Mouse (Mus musculus) T-cell, adult 2 months (primary cell): ENCODE data around the gene Olfr1417.
A peak's percentile ranks its signal among the peaks of the same experiment; 100 is the strongest.
"Not testable (repeated sequence)": the region's sequence is repeated elsewhere in the genome, so short reads cannot be mapped to it uniquely, and the experiment has no call there.

Experiments used
- DNase-seq: peaks from one replicate; pipeline ENCODE4 v3.0.0; 2022; ENCODE audit warnings: low spot score

The Olfr1417 gene

DNA sequence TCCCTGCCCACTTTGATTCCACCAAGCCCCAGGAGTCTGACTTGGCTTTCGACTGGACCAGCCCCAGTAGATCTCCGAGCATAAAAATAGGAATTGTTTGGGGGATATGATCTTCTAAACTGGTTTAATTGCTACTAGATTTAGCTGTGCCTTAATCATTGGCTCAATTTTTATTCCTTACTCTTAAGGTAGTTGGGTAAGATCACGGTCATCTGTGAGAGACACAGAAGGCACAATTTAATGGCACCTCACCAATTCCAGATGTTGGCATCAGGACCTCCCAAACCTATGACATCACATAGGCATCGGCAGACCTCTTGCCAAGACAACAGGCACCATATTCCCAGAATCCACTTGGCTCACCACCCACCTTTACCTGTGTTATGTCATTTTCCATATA is at the start of gene Olfr1417:
Olfr1417 (minus strand) TSS at position 101 of the 400 bp plus-strand sequence.
- no peak for DNase-seq

DNA sequence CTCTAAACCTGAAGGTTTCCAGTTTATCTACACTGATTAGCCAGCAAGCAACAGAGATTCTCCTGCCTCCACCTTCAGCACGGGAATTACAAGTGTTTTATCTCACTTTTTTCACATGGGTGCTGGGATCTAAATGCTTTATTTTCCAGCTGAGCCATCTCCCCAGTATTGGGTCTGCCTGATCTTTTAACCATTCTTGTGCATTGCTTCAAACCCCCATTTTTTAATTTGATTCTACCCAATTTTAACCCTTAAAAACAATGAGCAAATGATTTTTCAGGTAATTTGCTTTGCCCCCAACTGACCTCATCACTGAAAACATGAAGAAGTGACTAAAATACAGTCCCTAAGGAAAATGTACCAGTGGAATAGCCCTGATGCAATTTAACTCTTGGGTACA is 47.2 kb upstream of the Olfr1417 start, which contains the start of gene Olfr1420:
Olfr1420 (plus strand) TSS at position 301 of the 400 bp plus-strand sequence.
- no peak for DNase-seq

DNA sequence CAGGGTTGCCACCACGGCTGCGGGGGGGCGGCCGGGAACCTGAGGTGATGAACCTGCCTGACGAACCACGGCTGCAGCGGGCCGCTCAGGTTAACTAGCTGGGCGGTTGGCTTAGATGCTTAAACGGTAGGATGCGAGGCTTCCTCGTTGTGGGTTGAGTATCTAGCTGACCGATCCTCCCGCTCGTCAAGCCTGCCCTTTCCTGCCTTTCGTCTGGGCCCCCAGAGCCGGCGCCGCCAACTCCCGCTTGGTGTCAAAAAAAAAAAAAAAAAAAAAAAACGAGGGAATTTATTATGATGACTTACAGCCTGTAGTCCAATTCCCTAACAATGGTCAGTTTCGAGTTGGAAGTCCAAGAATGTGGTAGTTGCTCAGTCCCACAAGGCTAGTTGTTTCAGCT is 39.4 kb upstream of the Olfr1417 start:
- DNase-seq = not testable (repeated sequence)

DNA sequence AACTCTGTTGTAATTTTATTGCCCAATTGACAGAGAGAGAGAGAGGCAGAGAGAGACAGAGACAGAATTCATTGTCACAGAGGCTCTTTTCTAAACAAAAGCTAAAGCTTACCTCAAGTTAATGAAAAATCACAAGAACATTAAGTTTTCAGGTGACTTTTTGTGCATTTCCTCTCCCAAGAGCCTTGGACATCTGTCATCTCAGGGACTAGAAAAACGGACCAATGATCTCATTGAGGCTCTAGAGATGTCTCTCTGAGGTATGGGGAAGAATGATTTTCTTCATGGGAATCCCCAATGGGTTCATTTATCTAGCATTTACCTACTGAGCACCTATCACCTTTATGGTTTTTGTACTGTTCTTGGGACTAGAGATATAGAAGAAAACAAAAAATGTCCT is 36.0 kb upstream of the Olfr1417 start, which contains the start of gene Olfr1419:
Olfr1419 (minus strand) TSS at position 101 of the 400 bp plus-strand sequence.
- no peak for DNase-seq

DNA sequence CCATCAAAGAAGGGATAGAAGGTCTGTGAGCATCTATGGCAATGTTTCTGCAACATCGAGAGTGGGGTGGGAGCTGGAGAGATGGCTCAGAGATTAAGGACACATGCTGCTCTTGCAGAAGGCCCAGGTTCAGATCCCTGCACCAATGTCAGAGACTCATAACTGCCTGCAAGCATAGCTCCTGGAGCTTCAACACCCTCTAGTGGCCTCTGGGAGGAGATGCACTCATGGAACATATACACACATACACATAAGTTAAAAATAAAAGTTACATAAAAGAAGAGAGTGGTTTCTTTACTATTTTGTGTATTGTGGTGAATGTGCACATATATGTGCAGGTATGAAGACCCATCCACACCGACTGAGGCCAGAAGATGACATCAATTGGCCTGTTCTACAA is 28.8 kb upstream of the Olfr1417 start:
- no peak for DNase-seq

DNA sequence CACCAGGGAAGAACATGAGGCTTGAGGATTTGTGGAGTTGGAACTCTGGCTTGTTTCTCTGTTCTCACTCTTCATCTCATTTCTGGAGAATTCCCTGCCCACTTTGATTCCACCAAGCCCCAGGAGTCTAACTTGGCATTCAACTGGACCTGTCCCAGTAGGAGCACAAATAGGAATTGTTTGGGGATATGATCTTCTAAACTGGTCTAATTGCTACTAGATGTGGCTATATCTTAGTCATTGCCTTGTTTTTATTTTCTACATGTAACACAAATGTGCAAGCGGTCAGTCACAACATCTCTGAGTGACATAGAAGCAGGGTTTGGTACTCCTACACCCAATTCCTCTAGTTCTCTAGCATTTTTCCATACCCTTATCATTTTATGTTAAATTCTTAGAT is 21.9 kb upstream of the Olfr1417 start, which contains the start of gene Olfr1418:
Olfr1418 (minus strand) TSS at position 101 of the 400 bp plus-strand sequence.
- no peak for DNase-seq

DNA sequence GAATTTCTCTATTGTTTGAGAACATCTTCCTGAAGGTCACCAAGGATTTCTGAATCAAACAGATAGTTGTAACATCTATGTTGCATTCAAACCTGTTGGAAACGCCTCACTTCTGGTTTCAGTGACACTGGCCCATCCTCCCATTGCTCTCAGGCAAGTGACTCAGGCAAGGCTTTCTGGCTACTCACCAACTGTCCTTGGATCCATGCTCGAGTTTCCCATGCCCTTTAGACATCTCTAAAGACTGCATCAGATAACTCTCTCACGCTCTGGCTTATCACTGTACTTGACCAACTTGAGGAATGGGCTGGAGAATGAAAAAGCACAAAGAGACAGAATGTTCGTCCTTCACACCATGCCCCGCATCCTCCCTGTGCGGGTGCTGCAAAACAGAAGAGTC is 17.5 kb upstream of the Olfr1417 start:
- DNase-seq = no peak

DNA sequence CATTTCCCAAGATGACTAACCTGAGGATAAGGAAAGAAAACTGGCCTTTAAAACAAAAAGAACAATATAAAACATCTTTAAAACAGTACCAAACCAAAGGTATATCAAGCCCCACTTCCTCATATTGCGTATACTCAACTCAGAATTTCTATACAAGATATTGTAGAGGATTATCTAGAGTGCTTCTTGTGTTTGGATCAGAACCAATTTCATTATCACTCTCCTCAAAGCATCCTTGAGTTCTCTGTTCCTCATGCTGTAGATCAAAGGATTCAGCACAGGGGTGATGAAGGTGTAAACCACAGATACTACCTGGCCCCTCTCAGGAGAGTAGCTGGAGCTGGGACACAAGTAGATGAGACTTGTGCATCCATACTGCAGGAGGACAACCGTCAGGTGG is 15.8 kb upstream of the Olfr1417 start:
- no peak for DNase-seq

DNA sequence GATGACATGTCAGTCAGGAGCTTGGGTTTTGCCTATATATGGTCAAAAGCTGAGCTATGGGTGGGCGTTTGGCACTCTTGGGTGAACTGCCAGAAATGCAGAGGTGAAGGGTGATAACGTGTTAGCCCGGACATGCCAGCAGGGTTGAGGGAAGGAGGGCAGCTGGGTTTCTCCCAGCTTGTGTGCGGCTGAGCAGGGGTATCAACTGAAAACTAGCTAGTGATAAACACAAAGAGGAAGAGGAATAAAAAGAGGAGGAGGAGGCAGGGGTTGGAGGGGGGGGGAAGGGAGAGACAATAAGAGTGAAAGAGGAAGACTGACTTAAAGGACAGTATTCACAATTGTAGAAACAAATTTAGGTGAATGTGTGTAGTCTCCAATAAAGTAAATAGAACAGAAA is 13.6 kb upstream of the Olfr1417 start:
- no peak for DNase-seq

DNA sequence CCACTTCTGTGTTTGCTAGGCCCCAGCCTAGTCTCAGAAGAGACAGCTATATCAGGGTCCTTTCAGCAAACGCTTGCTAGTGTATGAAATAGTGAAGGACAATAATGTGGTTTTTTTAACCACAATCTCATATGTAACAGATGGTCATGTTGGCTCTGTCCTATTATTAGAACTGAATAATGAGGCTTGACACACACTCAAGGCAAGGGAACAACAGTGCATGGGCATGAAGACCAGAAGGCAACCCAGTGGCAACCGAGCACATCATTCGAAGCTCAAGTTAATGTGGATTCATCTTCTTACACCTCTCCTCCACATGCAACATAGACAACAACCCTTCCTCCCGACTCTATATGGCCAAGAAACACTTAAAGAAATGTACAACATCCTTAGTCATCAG is 7.3 kb upstream of the Olfr1417 start:
- no peak for DNase-seq

DNA sequence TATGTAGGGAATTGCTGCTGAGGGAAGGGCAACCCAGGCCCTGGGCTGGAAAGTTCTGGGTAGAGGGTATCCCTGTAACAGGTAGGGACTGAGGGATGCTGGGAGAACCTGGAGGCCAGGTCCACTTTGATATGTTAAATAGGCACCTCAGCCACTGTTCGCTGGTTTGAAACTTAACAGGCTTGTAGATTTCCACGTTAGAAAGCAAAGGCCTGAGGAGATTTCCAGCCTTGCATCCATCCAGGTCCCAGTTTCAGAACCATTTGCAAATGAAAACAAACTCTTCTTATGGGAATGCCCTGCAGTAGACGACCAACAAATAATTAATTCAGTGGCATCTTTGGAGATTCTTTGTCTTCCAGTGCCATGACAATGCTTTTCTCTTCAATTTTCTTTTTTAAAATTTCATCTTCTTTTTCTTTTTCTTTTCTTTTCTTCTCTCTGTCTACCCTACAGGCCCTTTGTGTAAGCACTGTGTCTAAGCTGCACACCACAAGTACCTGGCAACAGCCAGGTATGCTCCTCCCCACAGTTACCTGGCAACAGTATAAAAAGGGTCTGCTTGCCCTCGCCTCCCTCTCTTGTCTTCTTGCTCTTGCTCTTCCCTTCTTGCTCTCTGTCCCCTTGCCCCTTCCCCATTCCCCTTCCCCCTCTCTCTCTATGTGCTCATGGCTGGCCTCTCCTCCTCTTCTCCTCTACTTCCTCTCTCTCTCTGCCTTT is 15.5 kb downstream of the Olfr1417 start:
- DNase-seq = no peak

DNA sequence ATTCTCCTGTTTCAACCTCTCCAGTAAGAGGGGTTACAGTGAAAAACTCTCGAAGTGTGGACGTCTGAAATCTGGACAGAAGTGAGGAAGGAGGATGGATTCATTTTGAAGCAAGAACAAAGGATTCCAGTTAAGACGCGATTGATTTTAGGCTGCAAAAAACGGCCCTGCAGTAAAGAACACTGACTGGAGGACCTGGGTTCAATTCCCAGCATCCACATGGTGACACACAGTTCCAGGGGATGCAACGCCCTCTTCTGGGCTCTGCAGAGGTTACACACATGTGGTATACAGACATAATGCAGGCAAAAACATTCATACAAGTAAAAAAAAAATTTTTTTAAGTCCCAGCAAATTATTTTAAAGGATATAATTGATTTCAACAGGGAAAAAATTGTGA is 18.8 kb downstream of the Olfr1417 start:
- no peak for DNase-seq

DNA sequence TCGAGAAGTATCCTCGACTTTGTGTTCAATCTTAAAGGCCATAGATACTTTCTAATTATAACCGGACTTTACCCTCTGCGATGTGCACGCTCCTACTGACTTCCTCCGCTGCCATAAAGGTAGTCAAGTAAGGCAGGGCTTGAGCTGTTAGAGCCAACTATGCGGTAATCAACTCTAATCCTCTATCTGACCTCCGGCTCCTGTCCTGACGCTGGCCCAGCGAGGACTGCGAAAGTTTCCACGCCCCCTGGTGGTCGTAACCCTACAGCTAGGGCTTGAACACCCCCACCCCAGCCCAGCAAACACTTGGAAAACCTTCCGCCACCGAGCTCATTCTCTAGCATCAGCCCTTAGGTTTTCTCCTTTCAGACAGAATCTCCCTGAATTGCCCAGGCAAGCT is 19.2 kb downstream of the Olfr1417 start:
- peak; percentile 42 for DNase-seq

DNA sequence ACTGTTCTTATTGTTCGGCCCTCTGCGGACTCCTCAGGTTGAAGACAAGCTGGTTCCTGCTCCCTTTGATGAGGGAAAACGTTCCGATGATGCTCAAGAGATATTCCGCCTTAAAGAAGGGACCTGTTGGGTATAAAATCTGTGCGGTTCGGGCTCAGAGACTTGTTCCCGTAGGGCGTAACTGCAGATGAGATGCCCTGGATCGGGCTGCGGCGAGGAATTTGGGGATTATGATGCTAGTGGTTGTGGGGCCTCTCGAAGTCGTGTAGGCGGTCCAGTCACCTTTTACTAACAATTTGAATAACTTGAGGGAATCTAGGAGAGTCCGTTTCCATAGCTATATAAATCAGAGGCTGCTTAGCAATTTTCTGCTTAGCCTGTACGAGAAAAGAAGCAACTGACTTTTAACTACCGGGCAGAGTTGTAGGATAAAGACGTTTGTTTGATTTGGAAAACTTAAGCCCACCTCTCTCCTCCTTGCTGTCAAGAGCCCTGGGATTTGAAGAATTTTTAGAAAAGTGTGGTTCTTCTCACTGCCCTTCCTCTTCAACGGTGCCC is 19.8 kb downstream of the Olfr1417 start, which contains the start of gene Stx3:
Stx3 (minus strand) TSS at position 261 of the 558 bp plus-strand sequence.
- DNase-seq = no peak

DNA sequence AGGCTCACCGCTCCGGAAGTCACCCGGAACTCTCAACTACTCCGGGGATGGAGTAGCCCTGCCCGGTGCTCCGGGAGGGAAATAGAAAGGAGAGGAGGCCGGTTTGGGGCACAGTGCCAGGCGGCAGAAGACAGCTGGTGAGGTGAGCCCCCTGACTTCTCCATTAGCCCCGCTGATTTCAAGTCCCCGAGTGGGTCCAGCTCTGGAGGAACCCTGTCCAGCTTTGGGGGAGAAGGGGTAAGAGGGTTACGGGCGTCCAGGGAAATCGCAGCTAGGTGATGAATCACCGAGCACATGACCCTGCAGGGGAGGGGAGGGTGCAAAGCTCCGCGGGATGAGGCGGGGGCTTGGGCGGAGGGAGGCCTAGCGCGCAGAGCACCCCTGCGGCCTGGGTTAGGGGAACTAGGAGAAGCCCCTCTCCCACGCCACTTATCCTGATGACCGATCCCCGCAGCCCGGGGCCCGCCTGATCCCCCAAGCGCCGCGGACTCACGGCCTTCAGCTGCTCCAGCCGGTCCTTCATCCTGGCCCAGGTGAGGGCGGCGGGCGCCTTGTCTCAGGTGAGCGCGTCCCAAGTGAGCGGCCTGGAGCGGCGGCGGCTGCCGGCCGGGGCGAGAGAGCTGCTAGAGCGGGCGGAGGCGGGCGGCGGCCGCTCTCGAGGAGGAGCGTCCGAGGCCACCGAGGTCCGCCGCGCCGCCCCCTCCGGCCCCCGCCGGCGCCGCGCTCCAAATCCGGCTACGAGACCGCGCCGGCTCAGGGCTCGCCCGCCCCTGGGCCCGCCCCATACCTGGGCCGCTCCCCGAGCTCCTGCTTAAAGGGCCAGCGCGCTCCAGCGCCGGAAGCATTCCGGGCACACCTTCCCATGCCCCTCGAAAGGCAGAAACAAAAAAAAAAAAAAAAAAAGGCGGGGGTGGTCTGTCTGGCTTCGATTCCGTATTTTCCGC is 20.5 kb downstream of the Olfr1417 start:
- DNase-seq = peak; percentile 37

DNA sequence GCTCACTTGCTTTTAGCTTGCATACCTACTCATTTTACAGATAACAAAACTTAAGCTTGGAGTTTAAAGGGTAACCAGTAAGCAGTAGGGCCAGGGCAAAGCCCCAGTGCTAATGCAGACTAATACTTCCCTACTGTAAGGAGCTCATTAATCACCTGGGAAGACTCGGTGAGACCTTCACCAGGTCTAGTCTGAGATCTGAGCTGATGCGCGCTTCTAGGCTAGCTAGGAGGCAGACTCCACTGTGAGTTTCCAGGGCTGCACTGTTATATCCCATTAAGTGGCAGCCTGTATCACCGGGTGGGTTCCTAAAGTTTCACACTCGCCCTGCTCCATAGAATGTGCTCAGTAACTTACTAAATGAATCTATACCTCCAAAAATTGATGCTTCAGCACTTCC is 21.4 kb downstream of the Olfr1417 start:
- no peak for DNase-seq

DNA sequence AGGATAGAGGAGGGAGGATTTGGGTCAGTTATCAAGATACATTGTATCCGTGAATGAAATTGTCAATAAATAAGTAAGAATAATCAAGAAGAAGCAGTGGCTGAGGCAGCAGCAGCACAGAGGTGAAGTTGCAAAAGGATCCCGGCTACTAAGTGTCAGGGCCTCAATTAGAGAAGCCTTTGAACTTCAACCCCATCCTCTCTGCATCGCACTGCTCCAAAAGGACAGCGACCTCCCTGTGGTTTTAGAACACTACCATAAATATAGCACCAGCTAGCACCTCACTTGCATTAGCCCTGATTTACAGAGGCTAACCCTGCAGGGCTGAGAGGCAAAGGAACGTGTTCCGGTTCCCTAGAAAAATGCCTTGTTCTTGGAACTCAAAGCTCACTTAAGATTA is 22.3 kb downstream of the Olfr1417 start:
- no peak for DNase-seq

DNA sequence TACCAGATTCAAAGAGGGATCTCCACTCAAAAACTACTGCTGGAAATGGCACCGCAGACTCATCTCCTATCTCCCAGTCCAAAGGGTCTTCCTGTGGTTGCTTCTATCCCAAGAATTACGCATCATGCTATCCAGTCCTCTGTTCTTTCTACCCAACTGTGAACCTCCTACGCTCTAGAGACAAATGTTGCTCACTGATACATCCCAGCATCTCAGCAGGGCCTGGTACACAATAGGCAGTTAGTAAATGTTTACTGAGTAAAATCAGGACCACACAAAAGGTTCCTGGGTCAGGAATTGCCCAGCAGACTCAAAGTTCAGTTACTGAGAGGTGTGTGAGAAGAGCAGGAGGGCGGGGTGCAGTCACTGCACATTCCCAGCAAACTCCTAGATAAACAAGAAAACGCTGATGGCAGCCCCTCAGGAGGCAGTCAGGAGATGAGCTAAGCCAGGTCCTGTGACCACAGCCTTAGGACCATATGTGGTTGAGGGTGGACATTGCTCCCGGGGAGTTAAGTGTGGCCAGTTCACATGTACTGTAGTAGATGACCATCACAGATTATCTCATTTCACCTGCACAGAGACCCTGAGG is 24.2 kb downstream of the Olfr1417 start:
- no peak for DNase-seq

DNA sequence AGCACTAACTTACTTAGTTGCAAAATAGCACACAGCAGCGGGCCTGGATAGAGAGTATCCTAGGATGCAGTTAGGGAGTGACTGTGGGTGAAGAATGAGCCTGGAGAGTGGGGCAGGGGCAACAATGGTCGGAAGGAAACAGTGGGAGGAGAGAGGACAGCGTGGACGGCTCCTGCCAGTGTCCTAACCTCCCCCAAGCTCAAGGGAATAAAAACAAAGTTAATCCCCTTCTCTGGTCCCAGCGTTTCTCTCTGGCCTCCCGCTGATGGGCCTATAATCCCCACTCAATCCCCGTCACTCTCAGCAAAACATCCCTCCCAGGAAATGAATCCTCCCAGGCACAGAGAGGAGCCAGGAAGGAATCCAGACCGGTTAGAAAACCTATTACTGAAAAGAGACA is 25.4 kb downstream of the Olfr1417 start:
- DNase-seq = no peak

DNA sequence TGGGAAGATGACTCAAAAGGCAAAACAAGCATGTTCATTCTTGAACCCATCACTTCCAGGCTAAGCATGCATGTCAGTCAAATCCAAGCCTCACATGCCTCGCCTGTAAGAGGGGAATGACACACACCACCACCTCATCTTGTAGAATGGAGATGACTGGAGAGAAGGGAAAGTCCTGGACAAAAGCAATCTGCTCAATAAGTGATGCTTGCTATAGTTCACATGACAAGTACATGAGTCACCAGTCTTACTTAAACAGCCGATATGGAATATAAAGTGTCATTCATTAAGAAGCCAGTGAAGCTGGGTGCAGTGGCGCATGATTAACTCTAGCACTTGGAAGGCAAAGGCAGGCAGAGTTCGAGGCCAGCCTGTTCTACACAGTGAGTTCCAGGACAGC is 25.9 kb downstream of the Olfr1417 start:
- no peak for DNase-seq

DNA sequence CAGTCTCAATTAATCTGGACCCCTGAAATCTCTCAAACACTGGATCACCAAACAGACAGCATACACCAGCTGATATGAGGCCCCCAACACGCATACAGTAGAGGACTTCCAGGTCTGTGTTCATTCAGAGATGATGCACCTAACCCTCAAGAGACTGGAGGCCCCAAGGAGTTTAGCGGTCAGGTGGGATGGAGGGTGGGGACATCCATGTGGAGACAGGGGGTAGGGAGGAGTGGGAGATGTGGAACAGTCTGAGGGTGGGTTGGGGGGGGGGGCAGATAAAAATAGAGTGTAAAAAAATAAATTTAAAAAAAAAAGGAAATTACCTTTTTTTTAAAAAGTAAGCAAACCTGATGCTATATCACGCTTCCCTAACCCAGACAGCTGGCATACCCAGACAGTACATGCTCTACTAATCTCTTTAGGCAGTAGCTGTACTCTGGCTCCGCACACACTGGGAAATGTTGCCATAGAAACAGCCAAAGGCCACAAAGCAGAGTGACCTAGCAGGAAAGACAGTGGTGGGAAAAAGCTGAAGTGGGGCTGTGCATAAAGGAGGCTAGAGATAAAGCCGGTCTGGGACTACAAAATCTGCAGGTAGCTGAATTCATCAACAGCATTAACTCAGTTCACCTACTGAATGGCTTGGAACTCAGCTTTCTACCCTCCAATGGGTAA is 27.2 kb downstream of the Olfr1417 start:
- no peak for DNase-seq

DNA sequence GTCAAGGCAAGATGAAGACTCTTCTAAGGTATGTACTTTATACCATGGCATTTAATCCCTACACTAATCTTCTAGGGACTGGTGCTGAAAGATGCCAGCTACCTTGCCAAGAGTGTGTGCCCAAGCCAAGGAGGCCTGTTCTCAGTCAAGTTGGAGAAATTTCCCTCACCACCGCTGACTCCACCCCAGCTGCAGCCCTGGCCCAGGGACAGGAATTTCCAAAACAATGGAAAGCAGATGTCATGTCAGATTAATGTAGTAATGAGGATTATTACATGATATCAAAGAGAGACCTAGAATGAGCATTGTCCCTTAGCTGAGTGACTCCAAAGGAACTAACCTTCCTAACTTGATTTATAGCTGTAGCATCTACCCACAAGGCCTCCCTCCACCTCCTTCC is 28.2 kb downstream of the Olfr1417 start:
- DNase-seq = no peak
